Mouse (Mus musculus) embryo, embryonic 11 days (tissue): ENCODE data around the gene Gm49601.

Source experiments
- DNase-seq: peaks from one replicate; pipeline ENCODE4 v3.0.0-alpha.2; 2015

Gm49601 gene

GRCm38 (mm10) chr16:18605705-18606104 lies 20.5 kb downstream of the Gm49601 start:
- no peak for DNase-seq

- no peak for DNase-seq
Observed at GRCm38 (mm10) chr16:18604267-18604701, 21.9 kb downstream of the Gm49601 start.

GRCm38 (mm10) chr16:18601447-18601846 lies 24.8 kb downstream of the Gm49601 start:
- no peak for DNase-seq

GRCm38 (mm10) chr16:18598006-18598405 lies 28.2 kb downstream of the Gm49601 start:
- no peak for DNase-seq

- no peak for DNase-seq
Observed at GRCm38 (mm10) chr16:18596255-18596654, 30.0 kb downstream of the Gm49601 start.

- DNase-seq, result no peak
Observed at GRCm38 (mm10) chr16:18593930-18594329, 32.3 kb downstream of the Gm49601 start.

- peak; percentile 78 for DNase-seq
Observed at GRCm38 (mm10) chr16:18591047-18592018, 34.9 kb downstream of the Gm49601 start.

GRCm38 (mm10) chr16:18589804-18590790 lies 36.1 kb downstream of the Gm49601 start, which contains the start of gene Tbx1:
Tbx1 (minus strand) TSS chr16:18590671.
- no peak for DNase-seq

- DNase-seq, result no peak
Observed at GRCm38 (mm10) chr16:18589080-18589621, 37.1 kb downstream of the Gm49601 start.

GRCm38 (mm10) chr16:18588738-18589055 lies 37.5 kb downstream of the Gm49601 start:
- no peak for DNase-seq

- DNase-seq, result peak; percentile 73
Observed at GRCm38 (mm10) chr16:18587847-18588737, 38.1 kb downstream of the Gm49601 start.

GRCm38 (mm10) chr16:18586906-18587546 lies 39.2 kb downstream of the Gm49601 start:
- no peak for DNase-seq

- DNase-seq, result peak; percentile 58
Observed at GRCm38 (mm10) chr16:18586076-18586905, 39.9 kb downstream of the Gm49601 start.

- DNase-seq, result peak; percentile 43
Observed at GRCm38 (mm10) chr16:18585676-18586075, 40.6 kb downstream of the Gm49601 start.

GRCm38 (mm10) chr16:18584901-18585510 lies 41.2 kb downstream of the Gm49601 start:
- DNase-seq, result no peak

- no peak for DNase-seq
Observed at GRCm38 (mm10) chr16:18583673-18584357, 42.4 kb downstream of the Gm49601 start.

GRCm38 (mm10) chr16:18583169-18583568 lies 43.1 kb downstream of the Gm49601 start:
- DNase-seq, result no peak

- DNase-seq, result peak; percentile 46
Observed at GRCm38 (mm10) chr16:18582426-18583148, 43.6 kb downstream of the Gm49601 start.
